Mouse (Mus musculus): ENCODE data around the gene Tuba1c. TPM values are rescaled to one million over a fixed set of nuclear protein-coding genes. Genes with fewer than 3 reads are reported as not detected.
A peak's percentile ranks its signal among the peaks of the same experiment; 100 is the strongest.

Gene Tuba1c
- total RNA-seq (2012; rRNA removed) (178 and 229 TPM in 2 replicates), total RNA-seq (2014; rRNA removed) (359 and 390 TPM in 2 replicates), polyA plus RNA-seq (2012; ENCODE audit: insufficient read length, low read depth) (183 and 220 TPM in 2 replicates)

- TF ChIP-seq UBTF (IDR thresholded peaks at IDR 0.05; ENCODE audit: low read depth, low read length) (peak; percentile 70), MXI1 (IDR thresholded peaks at IDR 0.05; ENCODE audit: low read depth, low read length) (peak; percentile 54; the same call in 1 of the 2 replicates), RCOR1 (conservative IDR thresholded peaks at IDR 0.05; ENCODE audit: low read depth, low read length) (peak; percentile 52; the same call in 1 of the 2 replicates), E2F4 (IDR thresholded peaks at IDR 0.05; ENCODE audit: insufficient replicate concordance, low read depth, low read length) (0 out of 2 replicates have a peak, but pooled peaks have one; percentile 45), POLR2AphosphoS2 (IDR thresholded peaks at IDR 0.05; ENCODE audit: low read depth, low read length) (peak; percentile 99), MAX (IDR thresholded peaks at IDR 0.05; ENCODE audit: low read length) (no peak; the same call in 1 of the 2 replicates), EP300 (IDR thresholded peaks at IDR 0.05; ENCODE audit: low read length) (peak; percentile 56), CHD2 (IDR thresholded peaks at IDR 0.05; ENCODE audit: low read length) (peak; percentile 32; the same call in 1 of the 2 replicates), GABPA (IDR thresholded peaks at IDR 0.05; ENCODE audit: insufficient replicate concordance, low read depth, low read length) (no peak), TBP (conservative IDR thresholded peaks at IDR 0.05; ENCODE audit: low read depth, low read length) (peak; percentile 98), MAFK (IDR thresholded peaks at IDR 0.05; ENCODE audit: insufficient replicate concordance, low read length) (no peak), MAZ (IDR thresholded peaks at IDR 0.05; ENCODE audit: low read depth, low read length) (peak; percentile 45; the same call in 1 of the 2 replicates), BHLHE40 (IDR thresholded peaks at IDR 0.05; ENCODE audit: low read depth, low read length) (peak; percentile 12; the same call in 1 of the 2 replicates), ZMIZ1 (IDR thresholded peaks at IDR 0.05; ENCODE audit: low read depth, low read length) (peak; percentile 99), ZC3H11A (IDR thresholded peaks at IDR 0.05; ENCODE audit: low read depth, low read length) (no peak), ELF1 (IDR thresholded peaks at IDR 0.05; ENCODE audit: low read depth, low read length) (peak; percentile 79), KAT2A (IDR thresholded peaks at IDR 0.05; ENCODE audit: insufficient replicate concordance, low read length) (0 out of 2 replicates have a peak, but pooled peaks have one; percentile 58), JUN (IDR thresholded peaks at IDR 0.05; ENCODE audit: insufficient read depth, low read depth, low read length) (peak; percentile 45; the same call in 1 of the 2 replicates), SMC3 (IDR thresholded peaks at IDR 0.05; ENCODE audit: low read depth, low read length) (no peak), SIN3A (IDR thresholded peaks at IDR 0.05; ENCODE audit: low read length) (peak; percentile 18; the same call in 1 of the 2 replicates), ETS1 (conservative IDR thresholded peaks at IDR 0.05; ENCODE audit: low read depth, low read length) (peak; percentile 50), ZKSCAN1 (IDR thresholded peaks at IDR 0.05; ENCODE audit: borderline replicate concordance, low read depth, low read length) (no peak), POLR2A (IDR thresholded peaks at IDR 0.05; ENCODE audit: low read depth, low read length) (peak; percentile 99), MEF2A (IDR thresholded peaks at IDR 0.05; ENCODE audit: borderline replicate concordance, low read depth, low read length) (0 out of 2 replicates have a peak, but pooled peaks have one; percentile 14), IRF4 (IDR thresholded peaks at IDR 0.05; ENCODE audit: low read depth, low read length) (peak; percentile 90), TCF12 (IDR thresholded peaks at IDR 0.05; ENCODE audit: low read depth, low read length) (peak; percentile 72), MYC (IDR thresholded peaks at IDR 0.05; ENCODE audit: low read depth, low read length) (peak; percentile 37; the same call in 1 of the 2 replicates), NELFE (IDR thresholded peaks at IDR 0.05; ENCODE audit: low read depth, low read length) (peak; percentile 100)
- peaks cover 4 to 26% of the 10 kb centered on the region in 2 experiments; a peak in 3 of 4 replicates for H3K4me1 ChIP-seq (ENCODE audit: control insufficient read depth in 1 of 2, insufficient read depth in 2 of 2)
- dilution Hi-C loops (cut with MboI; ENCODE audit: extremely low pct_ligation_motif_present, extremely low pct_unique_long_range_greater_than_20kb, low sequenced_read_pairs), result no loop called here
Measured at GRCm38 (mm10) chr15:99029619-99030584, at the start of gene Tuba1c. Tuba1c (plus strand) TSS chr15:99029891.

More at GRCm38 (mm10) chr15:99029619-99030584, at the start of gene Tuba1c:
- H3K9ac ChIP-seq (ENCODE audit: insufficient read depth, low read depth), result peak within 1 kb of the TSS; percentile 78
- no peaks in the 10 kb centered on the region for H3K9me3 ChIP-seq (replicated peaks; ENCODE audit: low read length)
- no peaks in the 10 kb centered on the region for H3K27me3 ChIP-seq (replicated peaks)
- peaks cover 9 to 20% of the 10 kb centered on the region in 2 experiments for H3K36me3 ChIP-seq (replicated peaks in 1 of 2; ENCODE audit: control insufficient read depth in 1 of 2, insufficient read depth in 1 of 2, low read length in 1 of 2)
- in situ Hi-C loops (cut with MboI; ENCODE audit: low pct_ligation_motif_present, low pct_unique_long_range_greater_than_20kb, low sequenced_read_pairs), result no loop called here
- H3K27ac ChIP-seq (ENCODE audit: insufficient read depth, low read depth), result peak within 1 kb of the TSS; percentile 84
- peak; percentile 99 for DNase-seq (ENCODE audit: extremely low read depth)
- peak within 1 kb of the TSS; percentile 80 for H3K4me2 ChIP-seq (ENCODE audit: insufficient read depth, low read depth, poor library complexity, severe bottlenecking)
- H3K79me2 ChIP-seq (replicated peaks; ENCODE audit: control insufficient read depth, extremely low read depth, insufficient read depth, poor library complexity, severe bottlenecking), result peaks cover 33% of the 10 kb centered on the region
- H3K4me3 ChIP-seq (replicated peaks in 1 of 3; ENCODE audit: low read depth in 2 of 3, low read length in 2 of 3, poor library complexity in 1 of 3), result peak within 1 kb of the TSS; percentile 69 to 91 (median 71)

All from CH12.LX (cell line).